Mouse (Mus musculus) urinary bladder, postnatal 36 days (tissue): ENCODE measurements around the gene Plpp2.

Experiments
- DNase-seq, 2 experiments: peaks; one replicate each; pipeline ENCODE4 v3.0.0; 2022; ENCODE audit warnings: low spot score in 2 of 2, mixed read lengths in 1 of 2

The Plpp2 gene

GRCm38 (mm10) chr10:79533126-79533911 lies at the start of gene Plpp2:
Gene Plpp2, minus strand, starts transcription at chr10:79533796.
- DNase-seq = peak; percentile 78 to 86

GRCm38 (mm10) chr10:79581501-79581900 lies 47.9 kb upstream of the Plpp2 start:
- no peak for DNase-seq

GRCm38 (mm10) chr10:79580811-79581210 lies 47.2 kb upstream of the Plpp2 start:
- DNase-seq = no peak

- DNase-seq = no peak
Observed at GRCm38 (mm10) chr10:79580356-79580755, 46.8 kb upstream of the Plpp2 start.

GRCm38 (mm10) chr10:79579781-79580180 lies 46.2 kb upstream of the Plpp2 start:
- no peak for DNase-seq

GRCm38 (mm10) chr10:79578891-79579290 lies 45.3 kb upstream of the Plpp2 start:
- DNase-seq = no peak

GRCm38 (mm10) chr10:79578276-79578675 lies 44.7 kb upstream of the Plpp2 start:
- DNase-seq = no peak

GRCm38 (mm10) chr10:79577376-79577775 lies 43.8 kb upstream of the Plpp2 start:
- no peak for DNase-seq

- DNase-seq = no peak
Observed at GRCm38 (mm10) chr10:79575754-79576153, 42.2 kb upstream of the Plpp2 start.

GRCm38 (mm10) chr10:79574796-79575195 lies 41.2 kb upstream of the Plpp2 start:
- DNase-seq = no peak

- no peak for DNase-seq
Observed at GRCm38 (mm10) chr10:79574350-79574749, 40.8 kb upstream of the Plpp2 start.

- DNase-seq = no peak
Observed at GRCm38 (mm10) chr10:79573611-79574010, 40.0 kb upstream of the Plpp2 start.

GRCm38 (mm10) chr10:79571314-79571713 lies 37.7 kb upstream of the Plpp2 start:
- no peak for DNase-seq

- no peak for DNase-seq
Observed at GRCm38 (mm10) chr10:79569921-79570320, 36.3 kb upstream of the Plpp2 start.

- no peak for DNase-seq
Observed at GRCm38 (mm10) chr10:79559716-79560115, 26.1 kb upstream of the Plpp2 start.

GRCm38 (mm10) chr10:79557496-79557895 lies 23.9 kb upstream of the Plpp2 start:
- no peak for DNase-seq

GRCm38 (mm10) chr10:79556951-79557350 lies 23.4 kb upstream of the Plpp2 start:
- no peak for DNase-seq

- no peak for DNase-seq
Observed at GRCm38 (mm10) chr10:79555238-79555724, 21.7 kb upstream of the Plpp2 start.

GRCm38 (mm10) chr10:79554330-79555237 lies 21.0 kb upstream of the Plpp2 start, which contains the start of gene Mier2:
Gene Mier2, minus strand, starts transcription at chr10:79555199.
- DNase-seq = peak; percentile 64 to 76

- DNase-seq = no peak
Observed at GRCm38 (mm10) chr10:79553691-79554090, 20.1 kb upstream of the Plpp2 start.

GRCm38 (mm10) chr10:79553176-79553575 lies 19.6 kb upstream of the Plpp2 start:
- DNase-seq = no peak

- no peak for DNase-seq
Observed at GRCm38 (mm10) chr10:79552531-79552930, 18.9 kb upstream of the Plpp2 start.
